Mouse (Mus musculus) neural tube, embryonic 14.5 days (tissue): ENCODE data around the gene Catsper3. TPM values are rescaled to one million over a fixed set of nuclear protein-coding genes. Genes with fewer than 3 reads are reported as not detected.

Experiments
- polyA plus RNA-seq: library from polyadenylated mRNA; unstranded; fragments of >200 nt; fragmentation: Nextera tagmentation; extraction: Ambion mirVana; gene quantifications from 2 replicates; pipeline ENCODE4 v1.2.1, GENCODE M21; 2014

The Catsper3 gene
- polyA plus RNA-seq, 1 experiment from 2014 or later, result not detected

Other genes starting within 250 kb of the Catsper3 start
- gene Ddx41, start 247.9 kb upstream of the Catsper3 start, polyA plus RNA-seq, result 51.3 and 54.1 TPM in 2 replicates
- 47.1 and 50.1 TPM in 2 replicates for gene Fam193b, start 213.4 kb upstream of the Catsper3 start, polyA plus RNA-seq
- 49.3 and 57.0 TPM in 2 replicates for gene Tmed9, start 210.8 kb upstream of the Catsper3 start, polyA plus RNA-seq
- gene B4galt7, start 184.7 kb upstream of the Catsper3 start, polyA plus RNA-seq, result 32.7 and 40.4 TPM in 2 replicates
- gene Caml, start 161.6 kb upstream of the Catsper3 start, polyA plus RNA-seq, result 112 and 118 TPM in 2 replicates
- gene Ddx46, start 149.5 kb upstream of the Catsper3 start, polyA plus RNA-seq, result 31.2 and 35.4 TPM in 2 replicates
- 97.6 and 107 TPM in 2 replicates for gene B230219D22Rik, start 91.4 kb upstream of the Catsper3 start, polyA plus RNA-seq
- gene Txndc15, start 69.9 kb upstream of the Catsper3 start, polyA plus RNA-seq, result 150 and 156 TPM in 2 replicates
- gene Pcbd2, start 57.2 kb upstream of the Catsper3 start, polyA plus RNA-seq, result 19.6 and 23.9 TPM in 2 replicates
- not detected in 2 replicates for gene Pitx1, start 51.6 kb downstream of the Catsper3 start, polyA plus RNA-seq